Mouse (Mus musculus): ENCODE results near the gene Tigar.

Gene Tigar

DNA sequence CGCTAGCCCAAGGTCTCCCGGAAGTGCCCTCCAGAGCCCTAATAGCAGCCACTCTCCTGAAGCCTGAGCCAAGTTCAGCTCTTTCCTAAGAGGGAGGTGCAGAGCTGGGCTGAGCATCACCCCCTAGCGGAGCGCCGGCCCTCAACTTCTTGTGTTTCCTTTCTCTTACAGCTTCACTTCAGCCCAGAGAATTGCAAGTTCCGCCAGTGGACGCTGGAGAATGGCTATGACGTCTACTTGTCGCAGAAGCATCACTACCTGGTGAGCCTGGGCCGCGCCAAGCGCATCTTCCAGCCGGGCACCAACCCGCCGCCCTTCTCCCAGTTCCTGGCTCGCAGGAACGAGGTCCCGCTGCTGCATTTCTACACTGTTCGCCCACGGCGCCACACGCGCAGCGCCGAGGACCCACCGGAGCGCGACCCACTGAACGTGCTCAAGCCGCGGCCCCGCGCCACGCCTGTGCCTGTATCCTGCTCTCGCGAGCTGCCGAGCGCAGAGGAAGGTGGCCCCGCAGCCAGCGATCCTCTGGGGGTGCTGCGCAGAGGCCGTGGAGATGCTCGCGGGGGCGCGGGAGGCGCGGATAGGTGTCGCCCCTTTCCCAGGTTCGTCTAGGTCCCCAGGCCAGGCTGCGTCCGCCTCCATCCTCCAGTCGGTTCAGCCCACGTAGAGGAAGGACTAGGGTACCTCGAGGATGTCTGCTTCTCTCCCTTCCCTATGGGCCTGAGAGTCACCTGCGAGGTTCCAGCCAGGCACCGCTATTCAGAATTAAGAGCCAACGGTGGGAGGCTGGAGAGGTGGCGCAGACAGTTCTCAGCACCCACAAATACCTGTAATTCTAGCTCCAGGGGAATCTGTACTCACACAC lies 29.3 kb downstream of the Tigar start:
- DNase-seq, result peak; percentile 67 to 78

DNA sequence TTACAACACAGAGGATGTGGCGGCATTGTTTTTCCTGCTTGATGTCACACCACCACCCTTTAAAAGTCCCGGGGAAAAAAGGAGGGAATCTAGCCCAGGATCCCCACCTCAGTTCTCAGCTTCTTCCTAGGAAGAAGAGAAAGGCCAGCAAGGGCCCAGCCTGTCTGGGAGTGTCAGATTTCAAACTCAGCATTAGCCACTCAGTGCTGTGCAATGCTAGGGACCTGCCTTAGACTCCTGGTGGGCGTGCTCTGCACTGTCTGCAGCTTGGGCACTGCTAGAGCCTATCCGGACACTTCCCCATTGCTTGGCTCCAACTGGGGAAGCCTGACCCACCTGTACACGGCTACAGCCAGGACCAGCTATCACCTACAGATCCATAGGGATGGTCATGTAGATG lies 36.5 kb downstream of the Tigar start, which contains the start of gene Fgf23:
Fgf23 (plus strand) TSS at position 86 of the 400 bp plus-strand sequence.
- DNase-seq, result peak; percentile 36 to 51

DNA sequence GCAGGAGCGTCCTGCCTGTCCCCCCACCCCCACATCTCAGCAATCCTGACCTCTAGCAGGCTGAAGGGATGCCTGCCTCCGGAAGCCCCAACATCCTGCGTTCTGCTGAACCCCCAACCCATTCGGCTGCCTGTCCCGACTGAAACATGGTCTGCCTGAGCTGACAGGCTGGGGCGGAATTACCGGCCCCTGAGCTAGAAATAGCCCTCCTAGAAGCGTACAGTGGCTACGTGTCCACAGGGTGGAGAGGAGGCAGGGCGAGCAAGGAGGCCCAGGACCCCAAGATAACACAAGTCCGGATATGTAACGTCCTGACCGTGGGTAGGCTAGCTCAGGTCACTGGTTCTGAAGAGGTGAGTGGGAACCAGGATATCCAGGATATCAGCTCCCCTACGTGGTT lies 44.5 kb downstream of the Tigar start:
- peak; percentile 8 to 10 for DNase-seq

DNA sequence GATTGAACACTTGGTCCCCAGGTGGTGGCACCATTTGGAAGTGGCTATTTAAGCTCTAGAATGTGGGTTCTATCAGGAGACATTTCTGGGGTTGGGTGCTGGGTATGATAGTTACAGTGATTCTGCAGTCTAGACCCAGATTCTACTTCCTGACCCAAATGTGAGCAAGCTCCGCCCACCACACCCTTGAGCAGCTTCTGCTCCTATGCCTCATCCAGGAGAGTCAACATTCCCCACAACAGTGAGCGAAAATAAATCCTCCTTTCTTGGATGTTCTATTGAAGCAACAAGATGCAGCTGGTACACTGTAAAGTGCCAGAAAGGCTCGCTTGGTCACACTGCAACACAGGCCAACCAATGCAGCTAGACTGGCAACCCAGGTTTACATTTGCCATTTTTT lies 45.4 kb downstream of the Tigar start:
- no peak for DNase-seq

DNA sequence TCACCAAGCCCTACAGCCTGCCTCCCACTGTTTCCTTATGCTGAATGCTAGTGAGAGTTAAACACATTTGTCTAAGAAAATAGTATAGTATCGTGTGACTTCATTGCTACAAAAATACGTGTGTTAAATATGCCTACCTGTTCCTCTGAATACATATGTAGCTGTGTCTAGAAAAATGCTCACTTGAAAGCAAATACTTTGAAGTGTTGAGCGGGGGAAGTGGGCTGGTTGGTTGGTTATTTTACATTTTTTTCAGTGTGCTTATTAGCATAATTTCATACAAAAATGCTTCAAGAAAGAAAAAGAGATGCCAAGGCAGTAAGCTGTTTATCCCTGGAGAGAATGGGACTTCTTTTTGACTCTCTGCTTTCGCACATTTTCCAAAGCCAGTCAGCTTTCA lies 49.4 kb downstream of the Tigar start:
- no peak for DNase-seq

DNA sequence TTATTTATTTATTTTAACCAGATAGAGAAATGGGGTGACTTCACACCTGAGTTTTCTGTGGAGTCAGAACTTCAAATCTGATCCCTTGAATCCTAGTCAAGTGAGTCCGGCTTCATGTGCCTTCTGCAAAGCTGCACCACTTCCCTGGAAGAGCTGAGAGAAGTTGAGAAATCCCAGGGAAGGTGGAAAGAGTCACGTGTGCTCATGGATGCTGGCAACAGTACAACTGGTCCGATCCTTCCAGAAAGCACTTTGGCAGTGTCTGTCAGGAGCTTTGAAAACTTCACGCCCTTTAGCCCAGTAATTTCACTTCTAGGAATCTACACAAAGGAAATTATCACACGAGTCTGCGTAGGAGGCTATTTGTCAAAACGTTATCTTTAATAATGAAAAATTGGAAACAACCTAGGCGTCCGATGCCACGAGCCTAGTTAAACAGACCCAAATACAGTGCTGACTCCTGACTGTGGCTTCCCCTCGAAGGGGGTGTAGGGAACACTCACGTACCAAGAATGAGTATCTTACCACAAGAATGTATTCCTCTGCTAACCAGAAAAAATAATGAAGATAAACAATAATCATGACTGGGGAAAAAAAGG lies 52.3 kb downstream of the Tigar start:
- DNase-seq, result no peak

DNA sequence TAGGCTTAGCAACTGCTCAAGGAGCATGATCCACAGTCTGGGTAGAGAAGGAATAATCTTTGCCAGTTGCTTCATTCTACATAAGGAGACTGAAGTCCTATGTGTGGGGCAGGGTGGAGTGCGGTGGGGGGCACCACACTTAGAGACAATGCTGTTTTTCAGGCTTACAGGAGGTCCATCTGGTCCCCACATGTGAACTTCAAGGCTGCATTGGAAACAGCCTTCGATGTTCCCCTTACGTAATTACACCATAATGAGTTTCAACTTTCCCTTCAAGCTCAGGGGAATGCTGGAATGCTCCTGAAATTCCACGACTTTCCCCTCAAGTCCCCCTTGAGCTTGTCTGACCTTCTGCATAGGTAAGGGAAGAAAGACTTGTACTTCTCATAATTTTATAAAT lies 58.5 kb downstream of the Tigar start:
- DNase-seq, result no peak

DNA sequence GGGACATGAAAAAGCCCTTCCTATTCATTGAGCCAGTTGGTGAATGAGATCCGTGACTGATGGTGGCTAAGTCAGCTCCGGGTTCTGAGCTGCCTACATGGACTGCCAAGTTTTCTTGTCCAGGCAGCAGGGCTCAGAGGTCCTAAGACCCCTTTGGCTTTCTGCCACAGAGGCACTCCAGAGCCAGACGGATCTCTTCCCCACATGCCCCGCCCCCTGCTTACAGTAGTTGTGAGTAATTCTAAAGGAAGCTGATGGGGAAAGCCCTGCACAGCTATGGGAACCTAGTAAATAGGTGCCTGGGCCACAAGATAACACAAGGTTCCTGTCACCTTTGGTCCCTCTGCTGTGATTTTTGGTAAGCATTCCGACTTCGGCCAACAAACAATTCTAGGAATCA lies 64.4 kb downstream of the Tigar start:
- peak; percentile 50 to 58 for DNase-seq

Data from kidney, postnatal 4 days (tissue).